Mouse (Mus musculus): ENCODE data around the gene Gse1.

- TF ChIP-seq POLR2A (IDR thresholded peaks at IDR 0.05; ENCODE audit: low read depth, low read length) (no peak), CTCF (IDR thresholded peaks at IDR 0.05; ENCODE audit: extremely low read depth, insufficient read length, insufficient replicate concordance, low read depth, low read length) (no peak)
Measured at GRCm38 (mm10) chr8:120313674-120314073, 85.4 kb downstream of the Gse1 start.
